8 mouse cellular contexts compared by ENCODE assay signal in genomic region chr17:24527315-24527714, GRCm38 (mm10). TPM values are rescaled to one million over a fixed set of nuclear protein-coding genes. Genes with fewer than 3 reads are reported as not detected.
DNase-seq lines count a peak whose midpoint lies in the region; ATAC-seq and TF ChIP-seq lines count a peak whose summit lies in the region.

No protein-coding gene starts in this region.

- TF ChIP-seq CTCF in kidney, postnatal 0 days (IDR thresholded peaks at IDR 0.05; ENCODE audit: low read depth): no peak
- TF ChIP-seq CTCF in midbrain, postnatal 0 days (IDR thresholded peaks at IDR 0.05): no peak

- H3K4me2 ChIP-seq in kidney, postnatal 0 days (ENCODE audit: low read length): peak overlapping the region; percentile 65
- peak overlapping the region; percentile 82 for H3K4me2 ChIP-seq in intestine, embryonic 14.5 days (ENCODE audit: low read length)
- peak overlapping the region; percentile 63 for H3K4me2 ChIP-seq in midbrain, postnatal 0 days (ENCODE audit: low read depth, low read length, poor library complexity, severe bottlenecking)

- H3K27me3 ChIP-seq in kidney, postnatal 0 days (ENCODE audit: insufficient read depth, low read length): no peaks in the 10 kb centered on the region
- H3K27me3 ChIP-seq in intestine, embryonic 14.5 days (replicated peaks; ENCODE audit: control insufficient read depth, insufficient read depth, low read length): no peaks in the 10 kb centered on the region
- H3K27me3 ChIP-seq in midbrain, postnatal 0 days (ENCODE audit: insufficient read depth, low read length): no peaks in the 10 kb centered on the region

- H3K4me1 ChIP-seq in kidney, postnatal 0 days (replicated peaks; ENCODE audit: insufficient read depth, low read length): peaks cover 15% of the 10 kb centered on the region
- peaks cover 34% of the 10 kb centered on the region for H3K4me1 ChIP-seq in intestine, embryonic 14.5 days (replicated peaks; ENCODE audit: control insufficient read depth, insufficient read depth, low read length)
- H3K4me1 ChIP-seq in midbrain, postnatal 0 days (ENCODE audit: insufficient read depth, low read length): peaks cover 23% of the 10 kb centered on the region

- H3K9ac ChIP-seq in kidney, postnatal 0 days (ENCODE audit: low read depth, low read length): peak overlapping the region; percentile 78
- H3K9ac ChIP-seq in intestine, embryonic 14.5 days (ENCODE audit: low read length): peak overlapping the region; percentile 79
- H3K9ac ChIP-seq in midbrain, postnatal 0 days (replicated peaks; ENCODE audit: low read length, poor library complexity, severe bottlenecking): peak overlapping the region; percentile 90

- WGBS in kidney, postnatal 0 days: under 1% methylated on average over 19 of the region's 19 CpGs
- WGBS in intestine, embryonic 14.5 days: under 1% methylated on average over 19 of the region's 19 CpGs
- WGBS in midbrain, postnatal 0 days: under 1% methylated on average over 19 of the region's 19 CpGs

- peak overlapping the region; percentile 73 for H3K4me3 ChIP-seq in kidney, postnatal 0 days (replicated peaks; ENCODE audit: low read depth, low read length)
- H3K4me3 ChIP-seq in intestine, embryonic 14.5 days (ENCODE audit: low read depth, low read length): peak overlapping the region; percentile 87
- H3K4me3 ChIP-seq in midbrain, postnatal 0 days (ENCODE audit: low read depth, low read length): peak overlapping the region; percentile 84

- H3K27ac ChIP-seq in kidney, postnatal 0 days: peak overlapping the region; percentile 67; the same call in 1 of the 2 replicates
- peak overlapping the region; percentile 80 for H3K27ac ChIP-seq in intestine, embryonic 14.5 days (ENCODE audit: low read depth)
- peak overlapping the region; percentile 74 for H3K27ac ChIP-seq in midbrain, postnatal 0 days (ENCODE audit: low read depth, low read length)

- H3K36me3 ChIP-seq in kidney, postnatal 0 days (ENCODE audit: insufficient read depth, low read length): peaks cover 4% of the 10 kb centered on the region; the same call in 1 of the 2 replicates
- H3K36me3 ChIP-seq in intestine, embryonic 14.5 days (ENCODE audit: control insufficient read depth, insufficient read depth, low read length): peaks cover 28% of the 10 kb centered on the region
- peaks cover 7% of the 10 kb centered on the region for H3K36me3 ChIP-seq in midbrain, postnatal 0 days (ENCODE audit: insufficient read depth, low read length)

- DNase-seq in kidney, postnatal 0 days (ENCODE audit: low spot score): peak; percentile 65
- no peak for DNase-seq in kidney, postnatal 4 days
- peak; percentile 36 for DNase-seq in c-Kit-positive CD71-positive TER-119-positive erythroid progenitor cells, embryonic 14.5 days (ENCODE audit: low spot score)
- no peak for DNase-seq in intestine, embryonic 14.5 days (ENCODE audit: low spot score)
- peak; percentile 28 for DNase-seq in midbrain, postnatal 0 days (ENCODE audit: low spot score)
- no peak for DNase-seq in adrenal gland, postnatal 36 days
- no peak for DNase-seq in gastrocnemius, postnatal 25 days
- DNase-seq in thymus, postnatal 14 days: no peak

- ATAC-seq in kidney, postnatal 0 days (replicated peaks; ENCODE audit: low FRiP score, low read depth): peak; percentile 8; the same call in 1 of the 2 replicates
- ATAC-seq in intestine, embryonic 14.5 days (replicated peaks; ENCODE audit: low FRiP score, low TSS enrichment, low read depth): no peak; the same call in 1 of the 2 replicates
- peak; percentile 32; the same call in 1 of the 2 replicates for ATAC-seq in midbrain, postnatal 0 days (ENCODE audit: low FRiP score)

- H3K9me3 ChIP-seq in kidney, postnatal 0 days (replicated peaks; ENCODE audit: low read length): no peaks in the 10 kb centered on the region
- H3K9me3 ChIP-seq in intestine, embryonic 14.5 days (ENCODE audit: control insufficient read depth, low read length): no peaks in the 10 kb centered on the region
- H3K9me3 ChIP-seq in midbrain, postnatal 0 days (ENCODE audit: low read length): no peaks in the 10 kb centered on the region

RNA-seq across cellular contexts. Expression of gene Traf7, which starts 0.4 kb away (rescaled TPM):
- polyA plus RNA-seq in kidney, postnatal 0 days (2015; fragmentation: Nextera tagmentation; extraction: Ambion mirVana): 59.4 and 67.3 TPM in 2 replicates
- 97.3 and 104 TPM in 2 replicates for polyA plus RNA-seq in intestine, embryonic 14.5 days (2014; fragmentation: Nextera tagmentation; extraction: Ambion mirVana)
- 175 and 179 TPM in 2 replicates for total RNA-seq in midbrain, postnatal 0 days (2014; rRNA removed)
- 71.4 and 73.6 TPM in 2 replicates for polyA plus RNA-seq in midbrain, postnatal 0 days (2015; fragmentation: Nextera tagmentation; extraction: Ambion mirVana)
- 100 to 1,000 TPM in 1 of 2 experiments, 10 to 100 TPM in 1; 94.7 to 118 TPM for total RNA-seq in adrenal gland, postnatal 36 days (2021)
- 10 to 100 TPM; 33.2 to 36.7 TPM for total RNA-seq in gastrocnemius, postnatal 25 days (2021)

RNA-seq across cellular contexts. Expression of gene Rab26, which starts 6.7 kb away (rescaled TPM):
- 3.5 and 3.7 TPM in 2 replicates for polyA plus RNA-seq in kidney, postnatal 0 days (2015; fragmentation: Nextera tagmentation; extraction: Ambion mirVana)
- polyA plus RNA-seq in intestine, embryonic 14.5 days (2014; fragmentation: Nextera tagmentation; extraction: Ambion mirVana): 2.6 and 5.7 TPM in 2 replicates
- 4.4 and 7.6 TPM in 2 replicates for total RNA-seq in midbrain, postnatal 0 days (2014; rRNA removed)
- 15.5 and 17.7 TPM in 2 replicates for polyA plus RNA-seq in midbrain, postnatal 0 days (2015; fragmentation: Nextera tagmentation; extraction: Ambion mirVana)
- total RNA-seq in adrenal gland, postnatal 36 days (2021): 1 to 10 TPM in 1 of 2 experiments, under 1 TPM in 1; 0.70 to 1.3 TPM
- under 1 TPM in 1 of 2 experiments, not detected in 1; 0.23 TPM for total RNA-seq in gastrocnemius, postnatal 25 days (2021)

RNA-seq across cellular contexts. Expression of gene Pkd1, which starts 22.3 kb away (rescaled TPM):
- polyA plus RNA-seq in kidney, postnatal 0 days (2015; fragmentation: Nextera tagmentation; extraction: Ambion mirVana): 10.6 and 17.7 TPM in 2 replicates
- polyA plus RNA-seq in intestine, embryonic 14.5 days (2014; fragmentation: Nextera tagmentation; extraction: Ambion mirVana): 26.8 and 28.4 TPM in 2 replicates
- 73.6 and 84.3 TPM in 2 replicates for total RNA-seq in midbrain, postnatal 0 days (2014; rRNA removed)
- polyA plus RNA-seq in midbrain, postnatal 0 days (2015; fragmentation: Nextera tagmentation; extraction: Ambion mirVana): 13.6 and 14.5 TPM in 2 replicates
- 10 to 100 TPM; 46.9 to 49.1 TPM for total RNA-seq in adrenal gland, postnatal 36 days (2021)
- 10 to 100 TPM; 20.2 to 21.1 TPM for total RNA-seq in gastrocnemius, postnatal 25 days (2021)

RNA-seq across cellular contexts. Expression of gene Caskin1, which starts 38.9 kb away (rescaled TPM):
- polyA plus RNA-seq in kidney, postnatal 0 days (2015; fragmentation: Nextera tagmentation; extraction: Ambion mirVana): 0.82 and 1.1 TPM in 2 replicates
- polyA plus RNA-seq in intestine, embryonic 14.5 days (2014; fragmentation: Nextera tagmentation; extraction: Ambion mirVana): 2.1 and 2.8 TPM in 2 replicates
- total RNA-seq in midbrain, postnatal 0 days (2014; rRNA removed): 151 and 153 TPM in 2 replicates
- polyA plus RNA-seq in midbrain, postnatal 0 days (2015; fragmentation: Nextera tagmentation; extraction: Ambion mirVana): 43.9 and 47.5 TPM in 2 replicates
- 10 to 100 TPM; 14.7 to 25.7 TPM for total RNA-seq in adrenal gland, postnatal 36 days (2021)
- total RNA-seq in gastrocnemius, postnatal 25 days (2021): under 1 TPM; 0.10 to 0.11 TPM

RNA-seq across cellular contexts. Expression of gene Mlst8, which starts 48.4 kb away (rescaled TPM):
- 24.1 and 24.2 TPM in 2 replicates for polyA plus RNA-seq in kidney, postnatal 0 days (2015; fragmentation: Nextera tagmentation; extraction: Ambion mirVana)
- 32.3 and 32.7 TPM in 2 replicates for polyA plus RNA-seq in intestine, embryonic 14.5 days (2014; fragmentation: Nextera tagmentation; extraction: Ambion mirVana)
- total RNA-seq in midbrain, postnatal 0 days (2014; rRNA removed): 51.8 and 60.8 TPM in 2 replicates
- 28.4 and 29.5 TPM in 2 replicates for polyA plus RNA-seq in midbrain, postnatal 0 days (2015; fragmentation: Nextera tagmentation; extraction: Ambion mirVana)
- total RNA-seq in adrenal gland, postnatal 36 days (2021): 10 to 100 TPM; 22.8 to 24.3 TPM
- total RNA-seq in gastrocnemius, postnatal 25 days (2021): 10 to 100 TPM; 10.5 to 11.7 TPM

Comparison
In these comparisons a context has a peak if more than half of its experiments do, and no peak if none do; other contexts are left out.
1. DNase-seq: peak in kidney, postnatal 0 days (single experiment), c-Kit-positive CD71-positive TER-119-positive erythroid progenitor cells, embryonic 14.5 days (single experiment) and midbrain, postnatal 0 days (single experiment); none in kidney, postnatal 4 days (0 of 2), intestine, embryonic 14.5 days (single experiment), adrenal gland, postnatal 36 days (0 of 2), gastrocnemius, postnatal 25 days (single experiment) and thymus, postnatal 14 days (single experiment).
2. Peak in every context shown above with its lines, with median percentiles within 50 percentile points of each other: H3K27ac ChIP-seq, H3K4me2 ChIP-seq, H3K4me3 ChIP-seq and H3K9ac ChIP-seq.